Mouse (Mus musculus): ENCODE results near the gene Xrcc3.

- TF ChIP-seq EP300 (IDR thresholded peaks at IDR 0.05; ENCODE audit: low read depth) (no peak), CTCF (IDR thresholded peaks at IDR 0.05; ENCODE audit: low read depth) (no peak)
Measured at GRCm38 (mm10) chr12:111821931-111822330, 8.3 kb upstream of the Xrcc3 start.

All from liver, postnatal 0 days (tissue).